Mouse (Mus musculus): ENCODE data around the gene Piga. TPM values are rescaled to one million over a fixed set of nuclear protein-coding genes. Genes with fewer than 3 reads are reported as not detected.

The Piga gene
- polyA plus RNA-seq, 1 experiment = 5.8 TPM

DNA sequence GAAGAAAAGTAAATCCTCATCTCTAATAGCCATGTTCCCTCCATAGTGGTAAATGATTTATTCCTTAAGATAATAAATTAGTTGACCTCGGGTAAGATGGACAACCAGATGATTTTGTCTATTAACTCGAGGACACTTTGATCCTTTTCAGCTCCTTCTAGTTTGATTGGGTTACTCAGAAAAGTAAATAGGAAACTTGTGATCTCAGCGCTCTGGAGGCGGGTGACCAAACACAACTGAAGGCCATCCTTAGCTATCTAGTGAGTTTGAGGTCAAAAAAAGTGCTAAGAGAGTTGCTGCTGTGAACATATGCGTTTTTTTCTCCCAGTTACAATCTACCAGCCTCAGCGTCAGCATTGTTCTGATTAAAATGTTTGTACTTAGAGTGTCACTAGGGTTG is 11.0 kb downstream of the Piga start:
- TF ChIP-seq CTCF (IDR thresholded peaks at IDR 0.05; ENCODE audit: low read depth, low read length) = no peak
- TF ChIP-seq POLR2A (IDR thresholded peaks at IDR 0.05; ENCODE audit: borderline replicate concordance, low read depth, low read length) = no peak
- H3K4me1 ChIP-seq (ENCODE audit: control insufficient read depth, insufficient read depth, low read length) = peaks cover 6% of the 10 kb centered on the region
- no peak overlapping the region for H3K27ac ChIP-seq (ENCODE audit: insufficient read depth, low read depth, low read length)
- no peak overlapping the region for H3K4me3 ChIP-seq (ENCODE audit: insufficient read depth, low read length)

DNA sequence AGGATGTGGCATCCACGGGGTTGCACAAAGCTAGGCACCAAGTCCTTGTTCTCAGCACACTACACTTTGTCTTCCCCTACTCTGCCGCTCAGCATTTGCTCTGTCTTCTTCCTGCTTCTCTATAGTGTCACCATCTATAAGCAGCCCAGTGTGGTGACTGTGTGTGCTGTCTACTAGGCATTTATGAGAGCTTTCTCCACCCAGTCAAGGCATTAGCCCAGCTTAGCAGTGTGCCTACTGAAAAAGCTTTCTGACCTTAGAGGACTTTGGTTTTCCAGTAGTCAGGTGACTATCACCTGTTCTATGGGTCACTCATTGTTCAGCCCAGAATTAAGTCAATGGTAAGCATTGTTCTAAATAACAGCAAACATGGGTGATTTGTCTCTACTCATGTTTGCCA is 11.5 kb downstream of the Piga start:
- no peak overlapping the region for H3K4me3 ChIP-seq (ENCODE audit: insufficient read depth, low read length)
- TF ChIP-seq CTCF (IDR thresholded peaks at IDR 0.05; ENCODE audit: low read depth, low read length) (no peak), POLR2A (IDR thresholded peaks at IDR 0.05; ENCODE audit: borderline replicate concordance, low read depth, low read length) (no peak)
- H3K27ac ChIP-seq (ENCODE audit: insufficient read depth, low read depth, low read length) = no peak overlapping the region
- H3K4me1 ChIP-seq (ENCODE audit: control insufficient read depth, insufficient read depth, low read length) = peaks cover 6% of the 10 kb centered on the region

DNA sequence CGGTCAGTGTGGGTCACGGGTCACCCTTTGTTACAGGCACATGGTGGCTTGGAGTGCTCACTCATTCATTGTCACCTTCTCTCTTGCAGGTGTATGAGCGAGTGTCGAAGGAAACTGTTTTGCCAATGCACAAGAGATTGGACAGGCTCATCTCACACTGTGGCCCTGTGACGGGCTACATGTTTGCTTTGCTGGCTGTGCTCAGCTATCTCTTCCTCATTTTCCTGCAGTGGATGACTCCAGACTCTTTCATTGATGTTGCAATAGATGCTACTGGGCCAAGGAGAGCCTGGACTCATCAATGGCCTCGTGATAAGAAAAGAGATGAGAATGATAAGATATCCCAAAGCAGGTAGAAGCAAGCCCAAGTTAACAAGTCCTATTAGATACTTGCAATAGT is 12.0 kb downstream of the Piga start:
- TF ChIP-seq CTCF (IDR thresholded peaks at IDR 0.05; ENCODE audit: low read depth, low read length) = no peak
- no peak for TF ChIP-seq POLR2A (IDR thresholded peaks at IDR 0.05; ENCODE audit: borderline replicate concordance, low read depth, low read length)
- no peak overlapping the region for H3K27ac ChIP-seq (ENCODE audit: insufficient read depth, low read depth, low read length)
- no peak overlapping the region for H3K4me3 ChIP-seq (ENCODE audit: insufficient read depth, low read length)
- peaks cover 6% of the 10 kb centered on the region for H3K4me1 ChIP-seq (ENCODE audit: control insufficient read depth, insufficient read depth, low read length)

DNA sequence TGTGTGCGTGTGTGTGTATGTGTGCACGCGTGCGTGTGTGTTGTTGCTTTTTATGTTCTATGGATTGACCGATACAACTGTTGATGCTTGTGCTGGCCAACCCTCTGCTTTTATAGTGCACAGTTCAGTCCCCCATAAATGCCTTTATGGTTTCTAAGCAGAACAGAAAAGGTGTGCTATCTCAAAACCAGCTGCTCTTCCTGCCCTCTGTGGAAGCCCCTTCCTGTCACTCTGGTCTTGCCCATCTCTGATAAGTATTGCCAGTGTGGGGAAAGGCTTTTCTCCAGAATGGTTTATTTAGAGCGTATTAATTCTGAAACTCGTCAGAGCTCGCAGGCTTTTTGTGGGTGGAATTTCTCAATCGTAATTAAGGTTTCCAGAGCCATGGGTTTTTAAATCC is 13.1 kb downstream of the Piga start:
- peaks cover 6% of the 10 kb centered on the region for H3K4me1 ChIP-seq (ENCODE audit: control insufficient read depth, insufficient read depth, low read length)
- no peak overlapping the region for H3K27ac ChIP-seq (ENCODE audit: insufficient read depth, low read depth, low read length)
- TF ChIP-seq POLR2A (IDR thresholded peaks at IDR 0.05; ENCODE audit: borderline replicate concordance, low read depth, low read length) (no peak), CTCF (IDR thresholded peaks at IDR 0.05; ENCODE audit: low read depth, low read length) (no peak)
- no peak overlapping the region for H3K4me3 ChIP-seq (ENCODE audit: insufficient read depth, low read length)

DNA sequence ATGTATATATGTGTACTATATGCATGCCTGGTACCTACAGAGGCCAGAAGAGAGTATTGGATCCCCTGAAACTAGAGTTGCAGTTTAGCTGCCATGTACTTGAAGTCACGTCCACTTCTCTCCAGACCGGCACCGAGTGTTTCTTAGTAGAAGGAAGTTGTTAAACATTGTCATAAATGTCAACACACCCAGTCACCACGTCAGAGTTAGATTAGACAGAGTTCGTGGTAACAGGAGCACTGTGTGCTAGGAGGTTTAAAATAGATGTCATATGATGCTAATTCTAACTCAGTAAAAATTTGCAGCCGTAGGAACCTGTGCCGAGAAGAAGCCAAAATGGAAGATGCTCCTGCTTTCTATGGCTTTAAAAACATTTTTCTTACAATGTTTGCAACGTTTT is 17.1 kb downstream of the Piga start, which contains the start of gene Asb11:
Gene Asb11 (plus strand): TSS at position 286 of the 400 bp plus-strand sequence.
- H3K4me3 ChIP-seq (ENCODE audit: insufficient read depth, low read length) = no peak within 1 kb of the TSS
- no peaks in the 10 kb centered on the region for H3K4me1 ChIP-seq (ENCODE audit: control insufficient read depth, insufficient read depth, low read length)
- no peak within 1 kb of the TSS for H3K27ac ChIP-seq (ENCODE audit: insufficient read depth, low read depth, low read length)
- no peak for TF ChIP-seq POLR2A (IDR thresholded peaks at IDR 0.05; ENCODE audit: borderline replicate concordance, low read depth, low read length)
- TF ChIP-seq CTCF (IDR thresholded peaks at IDR 0.05; ENCODE audit: low read depth, low read length) = no peak

DNA sequence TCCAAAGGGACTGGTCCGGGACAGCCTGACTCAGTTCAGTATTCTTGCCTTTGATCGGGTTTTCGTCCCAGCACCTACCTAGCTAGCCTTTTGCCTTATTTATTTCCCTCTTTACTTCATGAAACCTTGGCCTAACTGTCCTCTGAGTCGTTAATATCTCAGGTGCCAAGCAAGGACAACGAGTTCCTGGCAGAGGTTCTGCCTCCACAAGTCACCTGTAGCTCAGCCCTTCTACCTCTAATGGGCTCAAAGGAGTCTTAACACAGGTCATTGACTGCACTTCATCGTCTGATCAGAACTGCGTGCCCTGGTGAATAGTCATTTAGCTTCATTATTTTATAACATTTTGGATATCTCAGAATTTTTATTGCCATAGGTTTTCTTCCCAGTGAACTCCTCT is 19.9 kb downstream of the Piga start:
- no peak overlapping the region for H3K4me3 ChIP-seq (ENCODE audit: insufficient read depth, low read length)
- no peaks in the 10 kb centered on the region for H3K4me1 ChIP-seq (ENCODE audit: control insufficient read depth, insufficient read depth, low read length)
- TF ChIP-seq CTCF (IDR thresholded peaks at IDR 0.05; ENCODE audit: low read depth, low read length) (no peak), POLR2A (IDR thresholded peaks at IDR 0.05; ENCODE audit: borderline replicate concordance, low read depth, low read length) (no peak)
- no peak overlapping the region for H3K27ac ChIP-seq (ENCODE audit: insufficient read depth, low read depth, low read length)

DNA sequence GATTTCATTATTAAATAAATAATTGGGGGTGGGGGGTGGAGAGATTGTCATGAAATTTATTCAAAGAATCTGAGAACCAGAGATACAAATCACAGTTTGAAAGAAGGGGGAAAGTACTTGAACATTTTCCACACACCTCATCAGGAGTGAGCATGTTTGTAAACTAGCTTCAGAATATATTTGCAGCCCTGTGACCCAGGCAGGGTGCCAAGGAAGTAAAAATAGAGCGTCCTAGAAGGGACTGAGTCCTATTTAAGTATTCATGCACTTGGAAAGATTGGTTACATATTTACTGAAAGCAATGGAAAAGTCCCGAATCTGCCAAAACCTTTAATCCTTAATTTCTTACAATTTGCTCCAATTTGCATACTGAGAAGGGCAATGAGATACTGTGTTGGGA is 20.6 kb downstream of the Piga start:
- H3K27ac ChIP-seq (ENCODE audit: insufficient read depth, low read depth, low read length) = no peak overlapping the region
- no peak overlapping the region for H3K4me3 ChIP-seq (ENCODE audit: insufficient read depth, low read length)
- H3K4me1 ChIP-seq (ENCODE audit: control insufficient read depth, insufficient read depth, low read length) = no peaks in the 10 kb centered on the region
- TF ChIP-seq POLR2A (IDR thresholded peaks at IDR 0.05; ENCODE audit: borderline replicate concordance, low read depth, low read length) (no peak), CTCF (IDR thresholded peaks at IDR 0.05; ENCODE audit: low read depth, low read length) (no peak)

DNA sequence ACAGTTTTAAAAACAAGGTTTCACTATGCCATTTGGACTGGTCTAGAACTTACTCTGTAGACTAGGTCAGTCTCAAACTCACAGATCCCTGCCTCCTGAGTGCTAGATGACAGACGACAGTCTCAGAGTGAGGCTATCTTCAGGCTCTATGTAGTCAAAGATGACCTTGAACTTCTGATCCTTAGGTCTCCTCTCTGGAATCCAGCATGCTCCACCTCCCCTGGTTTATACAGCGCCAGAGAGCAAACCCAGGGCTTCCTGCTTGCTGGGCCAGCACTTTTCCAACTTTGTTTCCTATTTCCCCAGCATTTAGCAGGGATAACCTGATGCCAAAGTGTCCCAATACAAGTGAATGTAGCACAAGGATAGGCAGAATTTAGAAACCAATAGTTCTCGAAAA is 21.1 kb downstream of the Piga start:
- no peaks in the 10 kb centered on the region for H3K4me1 ChIP-seq (ENCODE audit: control insufficient read depth, insufficient read depth, low read length)
- H3K4me3 ChIP-seq (ENCODE audit: insufficient read depth, low read length) = no peak overlapping the region
- no peak for TF ChIP-seq CTCF (IDR thresholded peaks at IDR 0.05; ENCODE audit: low read depth, low read length)
- H3K27ac ChIP-seq (ENCODE audit: insufficient read depth, low read depth, low read length) = no peak overlapping the region

DNA sequence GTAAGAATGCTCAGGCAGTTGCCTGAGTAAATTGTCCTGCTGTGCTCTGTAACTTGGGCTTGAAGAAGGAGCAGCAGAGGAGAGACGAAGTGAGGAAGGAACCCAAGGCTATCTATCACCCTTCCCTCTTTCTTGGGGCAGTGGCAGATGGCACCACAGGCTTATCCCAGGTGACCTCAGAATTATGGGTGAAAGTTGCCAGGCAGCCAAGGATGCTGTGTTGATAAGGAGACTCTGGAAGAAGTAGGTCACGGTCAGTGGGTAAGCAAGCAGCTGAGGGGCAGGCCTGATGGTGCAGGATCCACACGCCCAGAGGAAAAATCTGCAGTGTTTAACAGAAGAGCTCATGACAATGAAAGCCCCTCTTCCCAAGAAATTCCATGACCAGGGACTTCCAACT is 21.7 kb downstream of the Piga start:
- no peak overlapping the region for H3K4me3 ChIP-seq (ENCODE audit: insufficient read depth, low read length)
- no peak for TF ChIP-seq POLR2A (IDR thresholded peaks at IDR 0.05; ENCODE audit: borderline replicate concordance, low read depth, low read length)
- TF ChIP-seq CTCF (IDR thresholded peaks at IDR 0.05; ENCODE audit: low read depth, low read length) = no peak

DNA sequence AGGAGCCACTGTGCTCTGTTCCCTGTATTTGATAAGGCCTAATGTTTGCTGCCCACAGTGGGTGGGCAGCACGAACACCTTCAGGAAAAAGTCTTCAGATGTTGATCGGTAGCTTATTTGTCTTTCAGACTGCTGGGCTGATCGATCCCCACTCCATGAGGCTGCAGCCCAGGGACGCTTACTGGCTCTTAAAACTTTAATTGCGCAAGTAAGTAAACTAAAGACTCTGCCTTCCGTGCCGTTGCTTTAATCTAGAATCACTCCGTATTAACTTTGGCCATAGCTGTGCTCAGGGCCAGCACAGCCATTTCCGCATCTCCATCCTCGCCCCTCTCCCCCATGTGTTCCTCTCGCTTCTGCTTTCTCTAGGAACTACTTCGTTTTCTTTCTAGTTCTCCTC is 26.0 kb downstream of the Piga start:
- Histone ChIP-seq H3K27ac (ENCODE audit: insufficient read depth, low read depth, low read length) (no peak overlapping the region), H3K4me1 (ENCODE audit: control insufficient read depth, insufficient read depth, low read length) (no peaks in the 10 kb centered on the region), H3K4me3 (ENCODE audit: insufficient read depth, low read length) (no peak overlapping the region)
- TF ChIP-seq CTCF (IDR thresholded peaks at IDR 0.05; ENCODE audit: low read depth, low read length) (no peak), POLR2A (IDR thresholded peaks at IDR 0.05; ENCODE audit: borderline replicate concordance, low read depth, low read length) (no peak)

More for the DNA sequence above, 21.7 kb downstream of the Piga start:
- H3K27ac ChIP-seq (ENCODE audit: insufficient read depth, low read depth, low read length) = no peak overlapping the region
- H3K4me1 ChIP-seq (ENCODE audit: control insufficient read depth, insufficient read depth, low read length) = no peaks in the 10 kb centered on the region

DNA sequence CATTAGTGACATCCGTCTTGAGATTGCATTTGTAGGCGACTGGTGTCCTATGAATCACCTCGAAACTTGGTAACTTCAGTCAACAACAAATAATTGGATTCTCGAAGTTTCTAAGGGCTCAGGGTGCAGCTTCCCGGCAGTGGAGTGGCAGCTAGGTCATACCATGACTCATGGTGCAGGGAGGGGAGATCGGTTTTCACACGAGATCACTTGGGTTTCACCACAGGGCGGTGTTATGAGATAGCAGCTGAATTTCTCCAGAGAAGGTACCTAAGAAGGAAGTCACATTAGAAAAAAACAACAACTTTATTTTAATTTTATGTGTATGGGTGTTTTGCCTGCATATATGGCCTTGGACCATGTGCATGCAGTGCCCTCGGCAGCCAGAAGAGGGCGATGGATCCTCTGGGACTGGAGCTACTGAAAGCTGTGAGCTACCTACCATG is 26.5 kb downstream of the Piga start:
- H3K27ac ChIP-seq (ENCODE audit: insufficient read depth, low read depth, low read length) = no peak overlapping the region
- H3K4me3 ChIP-seq (ENCODE audit: insufficient read depth, low read length) = no peak overlapping the region
- H3K4me1 ChIP-seq (ENCODE audit: control insufficient read depth, insufficient read depth, low read length) = no peaks in the 10 kb centered on the region
- TF ChIP-seq CTCF (IDR thresholded peaks at IDR 0.05; ENCODE audit: low read depth, low read length) = no peak
- TF ChIP-seq POLR2A (IDR thresholded peaks at IDR 0.05; ENCODE audit: borderline replicate concordance, low read depth, low read length) = no peak
